Mouse (Mus musculus): ENCODE measurements around the gene L3mbtl3. TPM values are rescaled to one million over a fixed set of nuclear protein-coding genes. Genes with fewer than 3 reads are reported as not detected.

Gene L3mbtl3
- 10 to 100 TPM; 18.5 to 22.4 TPM for total RNA-seq (2021)
- long read RNA-seq, experiment 1, partial matches to known transcripts: 3 of 7 reads
- long read RNA-seq, experiment 1, other reads (novel, unspliced or antisense): 4 of 7 reads
- long read RNA-seq, experiment 2, partial matches to known transcripts: 3 of 11 reads
- long read RNA-seq, experiment 2, other reads (novel, unspliced or antisense): 7 of 11 reads

DNA sequence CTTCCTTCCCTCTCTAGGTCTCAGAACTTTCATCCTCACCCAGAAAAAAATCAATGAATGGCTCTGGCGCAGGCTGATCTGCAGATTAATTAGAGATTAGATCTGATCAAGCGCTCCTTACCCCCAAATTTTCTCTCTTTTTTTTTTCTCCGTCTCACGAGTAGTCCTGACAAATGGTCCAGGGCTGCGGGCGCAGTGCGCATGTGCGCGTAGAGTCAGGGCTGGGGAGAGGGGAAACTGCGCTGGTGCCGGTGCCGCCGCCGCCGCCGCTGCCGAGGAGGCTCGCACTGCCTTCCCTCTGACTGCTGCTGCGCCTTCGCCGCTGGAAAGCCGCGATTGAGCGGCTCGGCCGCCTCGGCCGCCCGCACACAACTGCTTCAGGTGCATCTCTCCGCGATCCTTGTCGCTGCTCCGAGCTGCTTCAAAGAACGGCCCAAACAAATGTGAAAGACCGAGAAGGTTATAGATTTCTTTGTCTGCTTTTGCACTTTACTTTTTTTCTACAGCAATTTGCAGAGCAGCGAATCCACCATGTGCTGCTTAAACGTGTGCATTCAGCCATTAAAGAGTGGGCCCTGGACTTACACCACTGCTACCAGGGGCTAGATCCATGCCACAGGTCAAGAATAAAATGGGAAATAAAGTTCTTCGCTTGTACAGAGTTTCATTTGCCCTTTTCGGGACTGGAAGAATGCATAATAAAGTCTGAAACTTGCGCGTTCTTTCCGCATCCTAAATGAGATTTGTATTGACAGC, at the start of gene L3mbtl3:
Gene L3mbtl3 (minus strand): TSS at position 182 of the 756 bp plus-strand sequence.
- peak; percentile 76 to 88 for DNase-seq (ENCODE audit: low spot score in 2 of 2)

DNA sequence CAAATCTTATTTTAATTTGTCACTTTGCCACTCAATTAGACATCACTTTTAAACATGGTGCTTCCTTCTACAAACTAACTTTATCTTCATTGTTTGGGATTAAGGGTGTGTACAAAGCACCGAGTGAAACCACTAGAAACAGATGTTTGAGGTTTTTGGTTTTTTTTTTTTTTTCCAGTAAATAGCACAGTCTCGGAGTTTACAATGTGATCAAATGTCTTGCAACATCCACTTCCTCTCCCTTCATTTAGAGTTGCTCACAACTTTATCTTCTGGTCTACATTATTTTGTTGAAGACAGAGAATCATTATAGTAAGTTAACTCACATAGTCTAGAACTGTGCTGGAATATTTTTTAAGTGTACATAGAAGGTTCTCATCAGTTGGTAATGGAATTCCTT, 45.4 kb upstream of the L3mbtl3 start:
- no peak for DNase-seq (ENCODE audit: low spot score in 2 of 2)

DNA sequence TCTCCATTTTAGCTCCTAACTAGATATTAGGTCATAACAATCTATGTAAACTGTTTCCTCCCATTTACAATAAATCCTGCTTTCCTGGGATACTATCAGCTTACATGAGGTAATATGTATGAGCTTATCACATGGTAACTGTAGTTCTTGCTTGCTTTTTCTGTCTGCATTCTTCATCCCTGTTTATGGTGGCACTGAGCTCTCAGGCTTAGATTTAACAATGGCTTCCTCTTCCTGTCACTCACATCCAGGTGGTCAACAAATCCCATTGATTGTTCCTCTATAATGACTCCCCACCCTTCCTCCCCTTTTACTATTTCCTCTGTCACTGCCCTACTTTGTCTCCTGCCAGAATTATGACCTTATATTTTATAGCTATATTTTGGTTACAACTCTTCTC, 12.9 kb upstream of the L3mbtl3 start:
- no peak for DNase-seq (ENCODE audit: low spot score in 2 of 2)

DNA sequence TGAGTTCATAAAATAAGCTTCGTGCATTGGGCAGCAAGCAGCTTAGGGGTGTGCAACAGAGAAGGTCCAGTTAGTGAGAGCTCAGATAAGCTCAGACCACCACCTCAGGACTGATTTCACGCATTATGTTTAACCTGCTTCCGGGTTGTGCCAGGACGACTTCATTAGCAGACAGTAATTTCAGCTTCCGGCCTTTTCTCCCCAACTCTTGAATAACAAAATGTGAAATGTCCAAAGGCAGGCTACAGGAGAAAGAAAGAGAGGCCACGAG, 1.5 kb upstream of the L3mbtl3 start:
- DNase-seq (ENCODE audit: low spot score in 2 of 2): no peak

DNA sequence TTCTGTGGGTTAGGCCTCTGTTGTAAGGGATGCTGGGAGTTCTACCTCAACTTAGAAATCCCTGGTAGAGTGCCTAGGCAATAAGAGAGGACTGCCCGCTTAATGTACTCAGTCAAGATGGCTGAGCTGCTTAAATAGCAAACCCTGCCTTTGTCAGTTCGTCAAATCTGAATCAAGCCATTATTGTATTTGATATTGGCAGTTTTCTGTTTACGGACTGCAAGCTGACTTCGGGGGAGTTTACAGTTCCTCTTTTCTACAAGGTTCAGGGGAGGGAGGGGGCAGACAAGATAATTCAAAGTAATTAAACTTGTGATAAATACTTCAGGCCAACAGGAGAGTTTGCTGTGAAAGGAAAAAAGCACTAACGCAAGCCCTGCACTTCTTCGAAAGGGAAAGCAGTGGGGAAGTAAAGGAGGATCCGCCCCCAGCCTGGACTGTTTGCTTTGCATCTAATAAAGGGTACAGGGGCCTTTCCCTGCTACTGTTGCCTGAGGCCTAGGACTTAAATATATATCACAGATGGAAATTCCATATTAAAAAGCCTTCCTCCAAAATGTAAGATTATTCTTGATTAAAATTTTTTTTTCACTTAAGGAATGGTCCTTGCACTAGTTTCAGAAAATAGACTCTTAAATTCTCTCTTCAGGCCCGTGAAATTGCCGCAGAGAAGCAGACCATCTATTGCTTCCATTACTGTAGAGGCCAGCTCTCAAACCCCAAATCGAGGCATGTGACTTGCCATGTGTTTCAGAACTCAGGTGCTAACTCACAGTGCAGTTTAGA, 968 bp upstream of the L3mbtl3 start:
- no peak for DNase-seq (ENCODE audit: low spot score in 2 of 2)

DNA sequence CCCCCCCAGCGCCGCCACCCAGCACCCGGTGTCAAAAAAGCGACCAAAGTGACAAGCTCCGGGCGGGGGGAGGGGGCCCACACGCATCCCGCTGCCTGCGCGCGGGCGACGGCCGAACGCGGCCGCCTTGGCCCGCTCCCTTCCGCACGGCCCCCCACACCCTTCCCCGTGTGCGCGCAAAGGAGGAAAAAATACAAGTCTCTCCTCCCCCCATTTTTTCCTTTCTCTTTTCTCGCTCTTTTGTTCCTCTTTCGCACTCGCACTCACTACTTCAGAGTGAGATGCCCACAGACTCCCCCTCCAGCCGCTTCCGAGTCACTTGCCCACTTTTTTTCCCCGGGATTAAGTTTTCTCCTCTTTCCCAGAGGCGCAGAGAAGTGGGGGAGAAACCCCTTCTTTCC, 420 bp downstream of the L3mbtl3 start:
- no peak for DNase-seq (ENCODE audit: low spot score in 2 of 2)

DNA sequence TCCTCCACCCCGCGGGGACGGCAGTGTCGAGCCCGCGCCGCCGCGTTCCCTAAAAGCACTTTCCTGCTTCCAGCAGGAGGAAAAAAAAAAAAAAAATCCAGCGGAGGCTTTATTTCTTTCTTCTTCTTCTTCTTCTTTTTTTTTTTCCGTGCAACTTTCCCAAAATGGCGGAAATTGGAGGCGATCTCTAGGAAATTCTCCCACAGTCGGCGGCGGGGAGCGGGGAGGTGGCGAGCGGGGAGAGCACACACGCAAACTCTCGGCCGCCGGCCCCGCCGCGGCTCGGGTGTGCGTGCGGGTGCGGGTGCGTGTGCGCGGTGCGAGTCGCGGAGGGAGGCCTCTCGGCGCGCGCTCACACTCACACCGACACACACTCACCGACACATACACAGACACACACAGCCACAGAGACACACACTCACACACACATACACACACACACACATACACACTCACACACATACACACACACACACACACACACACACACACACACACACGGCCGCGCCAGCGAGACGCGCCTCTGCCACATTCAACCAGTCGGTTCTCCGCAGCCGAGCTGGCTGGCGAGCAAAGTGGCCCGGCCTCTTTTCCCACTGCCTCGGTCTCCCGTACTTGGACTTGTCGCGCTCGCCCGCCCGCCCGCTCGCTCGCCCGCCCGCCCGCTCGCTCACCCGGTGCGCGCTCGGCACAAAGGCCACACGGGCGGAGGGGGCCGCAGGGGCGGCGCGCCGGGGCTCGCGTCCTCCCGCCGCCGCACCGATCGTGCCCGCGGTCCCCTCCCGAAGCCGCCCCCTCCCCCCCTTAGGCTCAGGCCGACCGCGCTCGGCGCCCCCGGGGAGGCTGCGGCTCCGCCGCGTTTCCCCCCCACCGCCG, 1.1 kb downstream of the L3mbtl3 start:
- DNase-seq (ENCODE audit: low spot score in 2 of 2): peak; percentile 55 to 62

DNA sequence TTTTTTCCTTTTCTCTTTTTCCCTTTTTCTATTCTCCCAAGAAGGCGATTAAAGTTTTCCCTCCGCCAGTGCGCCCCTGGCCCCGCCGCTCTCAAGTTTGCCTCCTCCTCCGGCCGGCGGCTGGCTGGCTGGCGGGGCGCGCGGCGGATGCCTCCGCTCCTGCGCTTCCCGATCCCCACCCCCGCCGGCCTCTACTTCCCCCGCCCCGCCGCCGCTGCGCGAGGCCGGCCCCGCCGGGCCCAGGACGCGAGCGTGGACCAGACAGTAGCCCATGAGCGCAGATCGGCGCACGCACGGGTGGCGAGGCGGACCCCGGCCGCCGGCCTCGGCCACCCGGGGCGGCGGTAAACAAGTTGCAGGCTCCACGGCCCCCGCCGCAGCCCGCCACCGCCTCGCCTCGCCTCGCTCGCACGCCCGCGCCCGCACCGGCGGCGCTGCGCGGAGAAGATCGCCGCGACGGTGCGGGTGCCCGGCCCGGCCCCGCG, 1.8 kb downstream of the L3mbtl3 start:
- peak; percentile 30 to 51 for DNase-seq (ENCODE audit: low spot score in 2 of 2)

DNA sequence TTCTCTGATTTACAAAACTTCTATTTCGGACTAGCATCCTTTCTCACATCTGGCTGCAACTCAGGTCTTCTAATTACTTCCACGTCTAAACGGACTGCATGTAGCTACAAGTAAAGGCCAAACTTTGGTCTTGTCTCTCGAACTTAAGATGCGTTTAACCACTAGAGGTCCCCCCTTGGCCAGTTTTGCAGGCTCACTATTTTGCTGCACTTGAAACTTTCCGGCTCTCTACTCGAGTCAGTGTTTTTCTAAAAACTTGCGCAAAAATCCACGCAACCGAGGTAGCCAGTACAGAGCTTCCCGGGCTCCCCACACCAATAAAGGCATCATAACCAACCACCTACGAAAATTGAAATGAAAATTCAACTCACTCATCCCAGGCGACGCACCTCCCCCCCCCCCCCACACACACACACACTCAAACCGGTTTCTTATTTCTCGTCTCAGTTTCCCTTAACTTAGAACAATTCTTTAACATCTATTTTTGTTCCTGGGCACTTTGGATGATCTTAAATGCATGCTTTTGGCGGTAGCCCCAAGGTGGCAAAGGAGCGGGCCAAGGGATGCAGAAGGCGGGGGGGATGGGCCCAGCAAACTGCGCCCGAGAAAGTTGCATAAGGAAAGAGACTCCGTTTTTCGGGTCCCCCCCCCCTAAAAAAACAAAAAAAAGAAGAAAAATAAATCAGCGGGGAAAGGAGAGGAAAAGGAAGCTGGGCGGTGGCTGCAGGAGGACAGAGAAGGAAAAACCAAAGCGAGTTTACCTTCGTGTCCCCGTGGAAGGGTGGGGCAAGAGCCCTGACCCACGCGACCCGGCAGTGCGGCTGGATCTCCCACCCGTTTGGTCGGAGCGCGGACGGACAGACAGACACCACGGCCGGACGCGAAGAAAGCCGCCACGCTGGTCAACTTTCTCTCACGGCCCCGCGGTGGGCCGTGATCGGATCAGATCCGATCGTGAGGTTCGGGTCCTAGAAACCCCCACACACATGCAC, 2.5 kb downstream of the L3mbtl3 start:
- DNase-seq (ENCODE audit: low spot score in 2 of 2): peak; percentile 66 to 91

DNA sequence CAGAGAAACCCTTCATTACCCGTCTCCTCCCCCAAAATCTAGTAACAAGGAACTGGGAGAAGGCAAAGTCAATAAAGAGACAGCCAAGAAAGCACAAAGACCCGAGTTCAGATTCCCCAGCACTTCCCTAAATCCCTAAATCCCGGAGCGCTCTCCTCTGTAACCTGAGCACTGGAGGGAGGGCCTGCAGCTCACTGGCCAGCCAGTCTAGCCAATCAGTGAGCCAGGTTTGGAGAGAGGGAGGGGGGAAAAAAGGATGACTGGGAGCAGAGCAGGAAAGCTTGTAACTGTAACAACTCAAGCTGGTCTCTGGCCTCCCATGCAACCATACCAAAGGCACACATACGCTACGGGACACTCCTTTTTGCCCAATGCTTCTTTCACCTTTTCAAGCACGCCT, 4.4 kb downstream of the L3mbtl3 start:
- no peak for DNase-seq (ENCODE audit: low spot score in 2 of 2)

DNA sequence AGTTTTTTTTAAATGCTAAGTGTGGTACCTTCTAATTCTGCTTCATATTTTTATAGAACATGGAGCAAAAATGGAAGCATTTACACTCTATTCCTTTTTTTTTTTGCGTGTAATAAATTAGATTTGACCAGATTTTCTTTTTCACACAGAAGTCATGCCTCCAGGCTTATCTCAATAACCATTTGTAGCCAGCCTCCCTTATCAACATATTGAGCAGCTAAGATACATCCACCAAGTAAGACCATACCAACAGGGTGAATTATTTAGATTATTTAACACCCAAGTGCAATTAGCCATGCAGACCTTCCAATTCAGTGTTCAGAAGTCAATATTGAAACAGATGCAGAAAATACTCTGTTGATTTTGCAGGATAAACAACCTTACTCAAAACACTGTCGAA, 10.8 kb downstream of the L3mbtl3 start:
- DNase-seq (ENCODE audit: low spot score in 2 of 2): no peak

DNA sequence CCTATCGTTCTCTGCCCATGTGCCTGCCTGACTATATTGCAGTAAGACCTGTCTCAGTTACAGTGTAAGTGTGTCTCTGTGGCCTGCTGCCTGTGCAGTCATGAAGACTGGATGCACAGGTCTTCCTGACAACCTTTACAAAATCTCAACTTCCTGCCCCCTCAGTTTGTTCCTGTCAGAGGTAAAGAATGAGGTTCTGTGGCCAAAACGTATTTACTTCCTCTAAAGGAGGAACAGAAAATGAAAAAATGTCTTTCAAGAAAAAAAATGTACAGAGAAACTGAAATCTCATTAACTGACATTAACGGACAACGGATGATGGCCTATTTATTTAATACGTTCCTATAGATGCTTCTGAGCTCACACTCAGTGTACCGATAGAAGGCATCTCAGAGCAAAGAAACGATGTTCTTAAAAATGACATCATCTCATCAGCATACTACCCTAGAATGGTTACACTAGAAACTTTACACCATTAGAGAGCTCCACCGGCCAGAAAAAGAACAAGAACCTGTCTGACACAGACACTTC, 11.4 kb downstream of the L3mbtl3 start:
- no peak for DNase-seq (ENCODE audit: low spot score in 2 of 2)

DNA sequence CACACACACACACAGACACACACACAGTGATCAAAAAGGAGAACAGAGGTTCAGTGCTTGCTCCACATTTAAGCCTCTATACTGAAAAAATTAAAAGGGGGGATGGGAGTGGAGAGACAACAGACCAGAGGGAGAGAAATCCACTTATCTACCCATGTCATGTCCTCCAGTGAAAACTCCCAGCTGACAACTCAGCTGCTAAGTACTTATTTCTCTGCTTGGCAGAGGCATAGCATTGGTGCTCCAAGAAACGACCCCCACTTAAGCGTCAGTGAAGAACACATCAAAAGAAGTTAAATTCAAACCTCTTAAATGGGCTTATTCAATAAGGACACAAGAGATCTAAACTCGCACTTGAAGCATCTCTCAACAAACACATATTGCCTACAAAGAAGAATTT, 12.2 kb downstream of the L3mbtl3 start:
- no peak for DNase-seq (ENCODE audit: low spot score in 2 of 2)

DNA sequence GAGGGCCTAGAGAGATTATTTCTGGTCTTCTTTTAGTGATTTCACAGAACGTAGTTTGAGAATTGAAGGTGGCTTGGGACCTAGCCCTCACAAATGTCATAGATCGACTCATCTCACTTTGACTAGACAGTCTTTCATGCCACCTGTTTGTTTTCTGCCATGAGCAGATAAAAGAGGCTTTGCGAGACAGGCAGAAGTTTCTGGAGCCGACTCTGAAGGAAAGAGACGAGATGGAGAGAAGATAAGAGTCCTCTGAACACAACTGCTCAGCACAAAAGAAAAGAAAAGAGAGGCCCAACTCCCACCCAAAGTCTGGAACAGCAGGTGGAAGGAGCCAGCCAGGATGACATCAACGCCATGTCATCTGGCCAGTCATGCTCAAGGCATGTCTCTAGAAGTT, 17.0 kb downstream of the L3mbtl3 start:
- DNase-seq (ENCODE audit: low spot score in 2 of 2): no peak

DNA sequence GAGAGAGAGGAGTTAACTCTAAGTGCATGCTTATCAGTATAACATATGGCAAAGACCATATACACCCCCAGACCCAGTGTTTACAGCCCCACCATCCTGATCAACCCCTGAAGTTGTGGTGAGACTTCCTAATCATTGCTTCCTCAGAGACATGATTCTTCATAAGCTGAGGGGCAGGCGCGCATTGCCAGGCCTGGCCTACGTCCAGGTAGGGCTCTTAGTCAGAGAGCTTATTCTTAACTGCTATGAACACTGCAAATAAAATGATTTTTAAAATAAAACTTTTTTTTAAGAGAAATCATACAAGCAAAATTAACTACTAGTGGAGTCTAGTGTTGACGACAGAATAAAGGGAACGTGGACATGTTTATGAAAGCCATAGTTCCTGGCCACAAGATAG, 17.5 kb downstream of the L3mbtl3 start:
- no peak for DNase-seq (ENCODE audit: low spot score in 2 of 2)

DNA sequence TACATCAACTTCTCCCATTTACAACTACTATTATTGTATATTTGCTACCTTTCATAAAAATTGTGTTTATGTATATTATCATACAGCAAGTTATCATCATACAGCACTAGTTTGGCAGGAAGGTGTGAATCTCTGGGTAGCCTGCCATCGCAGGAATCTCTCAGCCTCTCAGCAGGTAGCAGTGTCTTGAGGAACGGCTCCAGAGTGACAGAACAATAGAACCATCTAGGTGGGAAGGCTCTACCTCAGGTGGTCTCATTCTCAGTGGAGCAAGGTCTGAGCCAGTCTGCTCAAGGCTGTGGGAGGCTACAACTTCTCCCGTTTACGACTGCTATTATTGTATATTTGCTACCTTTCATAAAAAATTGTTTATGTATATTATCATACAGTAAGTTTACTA, 22.0 kb downstream of the L3mbtl3 start:
- DNase-seq (ENCODE audit: low spot score in 2 of 2): no peak

DNA sequence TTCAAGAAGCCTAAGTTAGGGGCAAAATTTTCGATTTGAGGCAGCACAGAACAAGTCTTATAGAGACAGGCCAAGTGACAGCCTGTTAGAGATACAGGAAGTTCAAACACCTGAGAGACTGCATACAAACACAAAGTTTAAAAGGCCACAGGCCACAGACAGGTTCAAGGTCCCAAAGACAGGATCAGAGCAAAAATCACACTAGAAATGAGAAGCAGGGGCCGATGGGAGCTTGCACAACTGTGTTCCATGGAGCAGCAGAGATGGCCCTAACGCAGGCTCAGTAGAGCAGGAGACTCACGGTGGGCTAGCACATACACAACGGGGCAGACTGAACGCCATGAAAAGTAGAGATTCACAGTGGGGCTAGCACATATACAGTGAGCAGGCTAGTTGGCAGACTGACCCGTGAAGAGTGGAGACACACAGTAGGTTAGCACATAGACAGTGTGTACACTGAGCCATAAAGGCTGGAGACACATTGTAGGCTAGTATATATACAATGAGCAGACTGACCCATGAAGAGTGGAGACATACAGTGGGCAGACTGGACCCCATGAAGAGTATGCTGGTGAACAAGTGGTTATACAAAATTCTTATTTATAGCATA, 24.5 kb downstream of the L3mbtl3 start:
- no peak for DNase-seq (ENCODE audit: low spot score in 2 of 2)

DNA sequence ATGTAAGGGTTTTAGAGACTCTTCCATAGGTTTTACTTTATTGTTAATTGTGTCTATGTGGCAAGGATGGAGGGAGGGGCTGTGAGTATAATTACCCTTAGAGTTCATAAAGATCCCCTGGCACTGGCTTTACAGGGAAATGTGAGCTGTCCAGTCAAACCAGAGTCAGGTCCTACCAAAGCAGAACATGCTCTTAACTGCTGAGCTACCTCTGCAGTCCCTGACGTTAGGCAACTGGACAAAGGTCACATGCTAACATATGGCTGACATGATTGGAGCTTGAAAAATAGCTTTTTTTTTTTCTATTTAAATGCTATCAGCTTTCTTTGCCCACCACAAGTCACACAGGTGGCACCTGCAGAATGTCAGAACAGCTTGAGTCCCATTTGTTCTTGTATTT, 25.6 kb downstream of the L3mbtl3 start:
- DNase-seq (ENCODE audit: low spot score in 2 of 2): no peak

DNA sequence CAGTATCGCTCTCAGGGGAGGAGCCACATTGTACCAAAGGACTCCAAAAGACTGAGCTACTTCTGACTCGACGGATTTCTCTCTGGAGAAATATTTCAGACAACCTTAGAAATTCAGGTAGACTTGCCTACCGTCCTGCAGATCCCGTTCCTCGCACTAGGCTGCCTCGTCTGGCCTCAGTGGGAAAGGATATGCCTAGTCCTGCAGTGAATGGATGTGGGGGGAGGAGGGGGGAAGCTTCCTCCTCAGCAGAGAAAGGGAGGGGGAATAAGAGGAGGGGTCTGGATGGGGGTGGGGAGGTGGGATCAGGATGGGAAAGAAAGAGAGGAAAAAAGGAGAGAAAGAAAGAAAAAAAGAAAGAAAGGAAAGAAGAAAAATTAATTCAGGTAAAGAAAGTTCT, 28.2 kb downstream of the L3mbtl3 start:
- no peak for DNase-seq (ENCODE audit: low spot score in 2 of 2)
